Mouse (Mus musculus) embryonic fibroblast, embryonic 13.5 days (primary cell): ENCODE measurements around the gene Tmem102.

Source experiments
- CTCF ChIP-seq: IDR thresholded peaks from 2 replicates; pipeline ENCODE4 v1.5.1; 2011; ENCODE audit warnings: mild to moderate bottlenecking, control low read depth, low read length, moderate library complexity, borderline replicate concordance; ENCODE audit not compliant: insufficient read depth
- POLR2A ChIP-seq: IDR thresholded peaks from 2 replicates; pipeline ENCODE4 v1.6.1; 2011; ENCODE audit warnings: low read depth, mild to moderate bottlenecking, control low read depth, low read length, moderate library complexity

- TF ChIP-seq CTCF: no peak
- no peak for TF ChIP-seq POLR2A
Measured at GRCm38 (mm10) chr11:69793429-69793828, 12.0 kb downstream of the Tmem102 start.
